In genomic region chr4:155297057-155297456, GRCm38 (mm10) we compare ENCODE assay signal across 9 mouse cellular contexts. TPM values are rescaled to one million over a fixed set of nuclear protein-coding genes. Genes with fewer than 3 reads are reported as not detected.
DNase-seq lines count a peak whose midpoint lies in the region; ATAC-seq lines count a peak whose summit lies in the region.
"Had no signal": no experiment of that assay in that cellular context is flagged by ENCODE, and none has a peak within 500 bp of the region (broad histone marks: within the 10 kb centered on the region; RNA-seq: fewer than 3 reads in every experiment).

No protein-coding gene starts in this region.

- no peak for ATAC-seq in heart, embryonic 11.5 days (replicated peaks; ENCODE audit: insufficient number of reproducible peaks, low FRiP score, low TSS enrichment)

- 0 out of 2 replicates have a peak, but pooled peaks cover 2% of the 10 kb centered on the region for H3K4me1 ChIP-seq in heart, embryonic 11.5 days (ENCODE audit: control insufficient read depth, insufficient read depth, low read length)

- no peak overlapping the region for H3K4me2 ChIP-seq in heart, embryonic 11.5 days
- H3K4me2 ChIP-seq: limb, embryonic 12.5 days had no signal

- 50% methylated on average over 2 of the region's 2 CpGs for WGBS in heart, embryonic 11.5 days (ENCODE audit: insufficient replicate concordance)

- intact Hi-C loops in heart, postnatal 25 days (cut with DNase I): no loop called here

- no peak overlapping the region for H3K4me3 ChIP-seq in heart, embryonic 11.5 days (ENCODE audit: low read depth, low read length)
- H3K4me3 ChIP-seq: limb, embryonic 12.5 days had no signal

- H3K27ac ChIP-seq in heart, embryonic 11.5 days (ENCODE audit: low read depth, low read length): no peak overlapping the region

- H3K9me3 ChIP-seq in heart, embryonic 11.5 days (replicated peaks; ENCODE audit: control insufficient read depth, low read length): no peaks in the 10 kb centered on the region
- H3K9me3 ChIP-seq: limb, embryonic 12.5 days had no signal

- DNase-seq in heart, postnatal 4 days: peak; percentile 59
- DNase-seq in heart, postnatal 25 days (ENCODE audit: low spot score): no peak
- peak; percentile 75 for DNase-seq in right cerebral cortex, postnatal 4 days
- no peak for DNase-seq in right cerebral cortex, postnatal 36 days (ENCODE audit: low spot score in 2 of 2)
- DNase-seq in cerebellum, postnatal 25 days: peak; percentile 70 to 82
- DNase-seq in thymus, postnatal 25 days: peak; percentile 21
- no peak for DNase-seq in spleen, postnatal 4 days (ENCODE audit: low spot score in 2 of 2)

- no peak overlapping the region for H3K9ac ChIP-seq in heart, embryonic 11.5 days (ENCODE audit: low read depth, low read length)
- H3K9ac ChIP-seq: limb, embryonic 12.5 days had no signal

- no peaks in the 10 kb centered on the region for H3K36me3 ChIP-seq in heart, embryonic 11.5 days (ENCODE audit: control insufficient read depth, insufficient read depth, low read length)
- H3K36me3 ChIP-seq: limb, embryonic 12.5 days had no signal

- no peaks in the 10 kb centered on the region for H3K27me3 ChIP-seq in heart, embryonic 11.5 days (ENCODE audit: control insufficient read depth, insufficient read depth, low read length)

RNA-seq across cellular contexts. Expression of gene Faap20, which starts 47.5 kb away (rescaled TPM):
- total RNA-seq in heart, postnatal 4 days (2021): 10 to 100 TPM; 31.7 to 31.9 TPM
- total RNA-seq in heart, postnatal 25 days (2021): 10 to 100 TPM; 13.5 to 15.5 TPM
- 64.9 and 66.8 TPM in 2 replicates for polyA plus RNA-seq in heart, embryonic 11.5 days (2014; fragmentation: Nextera tagmentation; extraction: Ambion mirVana)

Comparison
In these comparisons a context has a peak if more than half of its experiments do, and no peak if none do; other contexts are left out.
1. DNase-seq: peak in heart, postnatal 4 days (single experiment), right cerebral cortex, postnatal 4 days (single experiment), cerebellum, postnatal 25 days (2 of 2) and thymus, postnatal 25 days (single experiment); none in heart, postnatal 25 days (single experiment), right cerebral cortex, postnatal 36 days (0 of 2) and spleen, postnatal 4 days (0 of 2).